Mouse (Mus musculus) lung, adult 2 months (tissue): ENCODE results near the gene 3110009E18Rik. TPM values are rescaled to one million over a fixed set of nuclear protein-coding genes. Genes with fewer than 3 reads are reported as not detected.

ENCODE experiments used
- DNase-seq: peaks from one replicate; pipeline ENCODE4 v3.0.0; 2022
- H3K4me1 ChIP-seq: fragments of 200-500 bp; 2 replicates; pipeline ENCODE4 v1.6.1; 2011; ENCODE audit warnings: low read length; ENCODE audit not compliant: control insufficient read depth, insufficient read depth
- H3K4me3 ChIP-seq: fragments of 200-500 bp; replicated peaks from 2 replicates; pipeline ENCODE3; 2011; ENCODE audit warnings: low read depth, mild to moderate bottlenecking, control low read depth, low read length; ENCODE audit errors: extremely low read depth
- CTCF ChIP-seq: fragments of 200-500 bp; IDR thresholded peaks from 2 replicates; pipeline ENCODE4 v1.5.1; 2011; ENCODE audit warnings: mild to moderate bottlenecking, low read length, control low read depth; ENCODE audit not compliant: insufficient read depth
- POLR2A ChIP-seq: fragments of 200-500 bp; IDR thresholded peaks from 2 replicates; pipeline ENCODE4 v1.6.1; 2011; ENCODE audit warnings: low read depth, mild to moderate bottlenecking, control low read depth, low read length, borderline replicate concordance; ENCODE audit errors: extremely low read depth
- WGBS: fragments of 180-500 bp; shearing (Covaris S2); methylation state at CpG from one replicate; pipeline ENCODE4 v1.1.7; 2018; 5-methylcytosine and 5-hydroxymethylcytosine counted together
- polyA plus RNA-seq: library from polyadenylated mRNA; depleted of rRNA; stranded (reverse); fragments of >200 nt; gene quantifications from 2 replicates; pipeline ENCODE4 v1.2.3, GENCODE M21; 2012

The 3110009E18Rik gene
- polyA plus RNA-seq, 1 experiment: 1.5 TPM

DNA sequence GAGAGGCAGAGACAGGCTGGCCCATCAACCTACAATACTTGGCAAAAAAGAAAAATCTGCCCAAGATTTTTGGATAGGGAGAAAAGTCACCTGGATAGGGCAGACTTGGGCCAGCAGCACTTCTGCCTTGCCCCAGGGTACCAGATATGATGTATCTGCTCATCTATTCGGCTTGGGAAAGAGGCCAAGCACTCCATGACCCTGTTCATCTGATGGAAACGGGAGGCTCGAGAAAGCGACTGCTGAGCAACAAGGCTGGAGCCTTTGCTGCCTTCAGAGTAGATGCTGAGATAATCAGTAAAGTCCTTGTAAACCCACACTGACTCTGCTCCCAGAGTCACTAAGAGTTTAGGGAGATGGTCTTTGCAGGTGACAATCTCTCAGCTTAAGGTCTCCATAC lies 1.6 kb upstream of the 3110009E18Rik start:
- WGBS: 76% methylated on average over 4 of the region's 4 CpGs
- H3K4me1 ChIP-seq: peaks cover 12% of the 10 kb centered on the region
- no peak for DNase-seq
- no peak for TF ChIP-seq POLR2A
- TF ChIP-seq CTCF: no peak
- H3K4me3 ChIP-seq: no peak overlapping the region

DNA sequence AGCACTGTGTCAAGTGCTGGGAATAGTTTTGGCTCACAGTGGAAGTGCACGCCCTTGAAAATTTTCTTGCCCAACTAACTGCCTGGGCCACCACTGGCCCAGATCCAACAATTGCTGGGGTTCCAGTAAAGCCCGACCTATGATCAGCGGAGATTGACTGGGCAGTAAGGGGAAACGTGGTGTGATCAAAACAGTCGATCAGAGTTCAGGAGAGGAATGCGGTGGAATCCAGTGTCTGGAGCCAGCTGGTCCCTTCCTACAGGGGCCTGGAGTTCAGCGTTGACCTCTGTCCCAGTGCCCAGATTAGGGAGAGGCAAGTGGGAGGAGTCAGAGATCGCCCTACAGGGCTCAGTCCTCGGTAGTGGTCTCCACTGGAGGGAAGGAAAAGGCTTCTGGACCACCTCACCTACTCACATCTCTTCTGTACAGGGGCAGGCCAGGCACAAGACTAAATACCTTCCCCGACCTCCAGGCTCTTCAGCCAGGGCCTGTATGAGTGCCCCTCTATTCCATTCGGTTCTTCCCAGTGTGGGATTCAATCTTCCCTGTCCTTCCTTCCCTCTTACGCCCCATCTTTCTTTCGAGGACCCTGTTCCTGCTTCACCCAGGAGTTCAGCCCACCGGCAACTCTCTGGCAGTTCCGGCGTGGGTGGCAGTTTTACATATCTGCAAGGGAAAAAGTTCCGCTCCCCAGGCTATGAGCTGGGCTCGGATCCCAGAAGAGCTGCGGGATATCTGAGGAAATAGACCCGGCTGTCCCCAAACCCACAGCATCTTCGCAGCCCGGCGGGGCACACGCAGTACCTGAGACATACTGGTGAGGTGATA lies 632 bp upstream of the 3110009E18Rik start:
- WGBS: 3% methylated on average over 24 of the region's 24 CpGs
- peak; percentile 67 for DNase-seq
- peak; percentile 11; the same call in 1 of the 2 replicates for TF ChIP-seq POLR2A
- no peak for TF ChIP-seq CTCF

DNA sequence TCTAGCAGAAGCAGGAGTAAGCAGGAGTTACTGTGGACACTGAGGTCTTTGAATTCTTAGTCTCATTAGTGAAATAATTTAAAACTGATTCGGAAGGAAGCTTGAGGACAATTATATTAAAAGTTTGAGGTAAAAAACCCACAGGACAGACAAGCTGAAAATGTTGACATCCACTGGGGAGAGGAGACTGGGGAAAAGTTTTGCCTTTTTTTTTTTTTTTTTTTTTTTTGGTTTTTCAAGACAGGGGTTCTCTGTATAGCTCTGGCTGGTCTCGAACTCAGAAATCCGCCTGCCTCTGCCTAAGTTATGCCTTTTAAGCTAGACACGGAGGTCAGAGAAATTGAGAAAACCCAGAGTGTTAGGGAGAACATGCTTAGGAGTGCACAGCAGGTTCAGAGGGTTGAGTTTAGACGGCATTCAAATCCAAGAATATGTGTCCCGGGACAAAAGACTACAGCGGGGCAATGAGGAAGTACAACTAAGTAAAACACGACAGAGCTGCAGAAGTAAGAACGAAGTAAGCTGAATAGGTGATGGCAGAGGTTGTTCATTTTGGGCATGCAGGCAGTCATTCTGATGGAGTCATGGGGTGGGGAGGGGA lies 1.0 kb downstream of the 3110009E18Rik start:
- H3K4me1 ChIP-seq: peaks cover 8% of the 10 kb centered on the region
- no peak for DNase-seq
- H3K4me3 ChIP-seq: peak overlapping the region; percentile 89
- TF ChIP-seq POLR2A (no peak), CTCF (no peak)
- 77% methylated on average over 9 of the region's 9 CpGs for WGBS

More for the DNA sequence above, 632 bp upstream of the 3110009E18Rik start:
- Histone ChIP-seq H3K4me3 (peak overlapping the region; percentile 92), H3K4me1 (peaks cover 12% of the 10 kb centered on the region)

DNA sequence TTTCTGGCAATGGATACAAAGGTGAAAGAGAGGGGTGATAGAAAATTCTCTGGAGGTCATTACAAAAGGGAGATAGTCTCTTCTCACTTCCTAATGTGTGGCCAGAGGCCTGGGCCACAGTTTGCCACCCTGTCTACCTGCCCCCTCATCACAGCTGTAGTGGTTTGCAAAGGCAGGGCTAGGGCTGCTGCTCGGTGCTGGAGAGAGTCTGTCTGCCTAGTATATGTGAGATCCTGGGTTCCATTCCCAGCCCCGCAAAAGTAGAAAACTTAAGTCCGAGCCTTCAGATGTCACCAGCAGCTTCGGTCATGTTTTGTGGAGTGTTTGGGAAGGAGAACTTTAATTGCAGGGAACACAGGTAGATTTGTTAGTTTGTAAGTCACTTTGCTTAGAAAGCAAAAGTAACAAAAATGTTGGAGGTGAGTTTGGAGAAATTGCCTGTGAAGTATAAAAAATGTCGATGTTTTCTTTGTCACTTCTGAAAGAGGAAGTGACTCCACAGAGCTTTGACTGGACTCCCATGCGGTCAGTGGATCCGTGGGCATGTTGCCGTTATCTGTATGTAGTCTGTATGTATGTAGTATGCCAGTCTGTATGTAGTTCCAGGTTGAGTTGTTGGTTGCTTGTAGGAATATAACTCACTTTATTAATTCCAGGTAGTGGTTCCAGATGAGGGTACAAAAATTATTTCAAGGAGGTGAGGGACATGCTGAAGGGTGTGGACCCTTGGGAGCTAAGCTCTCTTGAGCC lies 1.8 kb downstream of the 3110009E18Rik start:
- no peak for TF ChIP-seq CTCF
- TF ChIP-seq POLR2A: no peak
- Histone ChIP-seq H3K4me3 (no peak overlapping the region), H3K4me1 (peaks cover 8% of the 10 kb centered on the region)
- no peak for DNase-seq
- WGBS: 87% methylated on average over 8 of the region's 8 CpGs

DNA sequence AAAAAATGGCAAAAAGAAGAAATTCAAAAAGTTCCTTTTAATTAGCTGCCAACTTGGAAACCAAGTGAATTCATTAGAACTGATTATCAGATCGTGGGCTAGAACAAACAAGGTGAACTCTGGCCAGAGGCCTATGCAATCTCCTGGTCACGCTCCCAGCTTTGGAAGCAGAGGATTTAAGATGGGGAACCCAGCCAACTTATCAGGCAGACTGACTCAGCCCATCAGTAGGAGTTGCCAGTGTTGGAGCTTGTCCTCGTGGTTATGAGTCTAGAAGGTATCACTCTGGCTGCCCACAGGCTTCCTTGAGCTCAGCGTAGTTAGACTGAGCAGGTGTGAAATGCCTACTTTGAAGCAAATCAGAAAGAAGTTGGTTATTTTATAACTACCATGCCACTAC lies 3.9 kb downstream of the 3110009E18Rik start:
- H3K4me1 ChIP-seq: peaks cover 4% of the 10 kb centered on the region; the same call in 1 of the 2 replicates
- no peak overlapping the region for H3K4me3 ChIP-seq
- no peak for TF ChIP-seq CTCF
- TF ChIP-seq POLR2A: no peak
- 58% methylated on average over 4 of the region's 4 CpGs for WGBS
- no peak for DNase-seq

DNA sequence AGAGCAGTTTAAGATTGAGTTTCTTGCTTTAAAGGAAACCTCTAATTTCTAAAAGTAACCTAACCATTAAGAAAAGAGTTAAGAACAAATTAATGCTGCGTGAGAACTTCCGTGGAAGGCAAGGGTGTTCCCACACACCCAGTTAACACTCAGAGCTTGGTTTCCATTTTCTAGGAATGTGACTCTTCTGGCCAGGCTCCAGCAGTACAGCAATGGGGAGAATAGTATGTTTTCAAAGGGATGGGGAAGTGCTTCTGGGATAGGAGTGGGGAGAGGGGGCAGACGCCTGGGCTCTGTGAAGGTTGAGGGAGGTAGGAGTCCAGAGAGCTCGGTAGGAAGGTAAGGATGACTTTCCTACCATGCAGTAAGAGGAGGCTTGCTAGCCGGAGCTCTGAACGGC lies 4.5 kb downstream of the 3110009E18Rik start:
- TF ChIP-seq POLR2A: no peak
- TF ChIP-seq CTCF: no peak
- no peak for DNase-seq
- Histone ChIP-seq H3K4me3 (no peak overlapping the region), H3K4me1 (no peaks in the 10 kb centered on the region)
- WGBS: 54% methylated on average over 6 of the region's 6 CpGs

DNA sequence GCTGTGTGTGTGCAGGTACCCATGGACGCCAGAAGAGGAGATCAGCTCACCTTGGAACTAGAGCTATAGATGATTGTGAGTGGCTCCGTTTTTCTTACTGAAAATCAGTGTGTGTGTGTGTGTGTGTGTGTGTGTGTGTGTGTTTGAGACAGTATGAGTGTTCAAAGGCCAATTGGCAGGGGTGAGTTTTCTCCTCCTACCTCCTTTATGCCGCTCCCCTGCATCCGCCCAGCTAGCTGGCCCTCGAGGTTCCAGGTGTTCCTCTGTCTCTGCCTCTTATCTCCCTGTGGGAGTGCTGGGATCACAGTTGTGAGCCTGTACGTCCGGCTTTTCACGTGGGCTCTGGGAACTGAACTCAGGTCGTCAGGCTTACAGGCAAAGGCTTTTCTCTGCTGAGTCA lies 5.3 kb downstream of the 3110009E18Rik start:
- 70% methylated on average over 9 of the region's 9 CpGs for WGBS
- DNase-seq: no peak
- Histone ChIP-seq H3K4me1 (no peaks in the 10 kb centered on the region), H3K4me3 (no peak overlapping the region)
- TF ChIP-seq CTCF (no peak), POLR2A (no peak)

DNA sequence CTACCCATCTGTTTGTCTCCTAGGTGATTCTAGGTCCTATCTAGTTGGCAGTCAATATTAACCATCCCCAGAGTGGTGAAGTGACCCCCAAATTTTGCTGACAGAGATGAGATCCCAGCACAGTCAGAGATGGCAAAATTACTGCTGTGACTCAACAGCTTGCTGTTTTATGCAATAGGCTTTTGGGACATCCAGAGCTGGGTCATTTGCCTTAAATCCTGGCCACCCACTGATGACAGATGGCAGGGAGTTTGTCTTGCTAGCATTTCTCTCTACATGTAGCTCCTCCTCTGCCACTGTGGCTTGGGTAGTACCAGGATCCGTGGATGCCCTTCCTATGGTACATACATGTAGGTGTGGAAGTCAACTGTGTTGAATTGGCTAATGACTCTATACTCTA lies 11.4 kb downstream of the 3110009E18Rik start:
- no peak overlapping the region for H3K4me3 ChIP-seq
- WGBS: 88% methylated on average over 1 of the region's 1 CpGs
- DNase-seq: no peak
- TF ChIP-seq CTCF (no peak), POLR2A (no peak)
- H3K4me1 ChIP-seq: no peaks in the 10 kb centered on the region
